In the genomic region with DNA sequence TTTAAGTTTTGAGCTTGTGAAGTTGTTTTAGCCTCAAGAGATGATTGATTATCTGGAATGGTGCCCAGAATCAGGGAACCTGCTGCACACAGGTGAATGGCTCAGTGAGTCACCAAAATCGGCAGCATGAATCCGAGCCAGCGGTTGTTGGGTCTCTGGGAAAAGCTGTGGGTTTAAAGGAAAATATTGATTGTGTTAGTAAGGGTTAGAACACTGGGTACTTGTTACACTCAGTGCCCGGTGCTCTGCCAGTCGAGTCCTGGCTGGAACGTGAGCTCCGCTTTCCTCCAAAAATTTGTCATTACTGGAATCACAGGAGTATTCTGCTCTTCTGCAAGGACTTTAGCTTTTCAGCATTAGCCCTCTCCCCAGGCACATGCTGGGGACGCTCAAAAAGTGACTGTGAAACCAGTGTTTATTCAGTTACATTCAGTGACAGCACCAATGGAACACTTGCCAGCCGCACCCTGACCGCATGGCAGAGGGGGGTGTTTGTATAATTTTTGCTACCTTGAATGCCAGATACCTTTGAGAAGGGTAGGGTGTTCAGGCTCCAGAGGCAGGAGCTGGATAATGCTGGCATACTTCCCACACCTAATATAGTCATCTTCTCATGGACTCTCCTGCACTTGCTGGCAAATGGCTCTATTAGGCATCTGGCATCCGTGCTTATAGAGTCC, we compare ENCODE assay signal across 16 mouse cellular contexts. TPM values are rescaled to one million over a fixed set of nuclear protein-coding genes. Genes with fewer than 3 reads are reported as not detected.
DNase-seq lines count a peak whose midpoint lies in the region; ATAC-seq lines count a peak whose summit lies in the region.
"Had no signal": no experiment of that assay in that cellular context is flagged by ENCODE, and none has a peak within 500 bp of the region (broad histone marks: within the 10 kb centered on the region; RNA-seq: fewer than 3 reads in every experiment).

No protein-coding gene starts in this region.

- H3K36me3 ChIP-seq in hindbrain, embryonic 15.5 days: no peaks in the 10 kb centered on the region
- peaks cover 9% of the 10 kb centered on the region; the same call in 1 of the 2 replicates for H3K36me3 ChIP-seq in hindbrain, embryonic 10.5 days
- H3K36me3 ChIP-seq: liver, embryonic 15.5 days; midbrain, embryonic 12.5 days had no signal

- H3K4me1 ChIP-seq in hindbrain, embryonic 15.5 days (replicated peaks): no peaks in the 10 kb centered on the region
- no peaks in the 10 kb centered on the region for H3K4me1 ChIP-seq in hindbrain, embryonic 10.5 days (replicated peaks)
- H3K4me1 ChIP-seq: midbrain, embryonic 12.5 days had no signal

- ATAC-seq in hindbrain, embryonic 15.5 days (ENCODE audit: low FRiP score, low read depth): 0 out of 2 replicates have a peak, but pooled peaks have one; percentile 27
- ATAC-seq: hindbrain, postnatal 0 days had no signal

- no peak for DNase-seq in hindbrain, embryonic 10.5 days (ENCODE audit: low spot score)
- DNase-seq in urinary bladder, postnatal 14 days (ENCODE audit: low spot score): peak; percentile 35
- no peak for DNase-seq in urinary bladder, adult 2 months (ENCODE audit: low spot score)
- peak; percentile 10 for DNase-seq in lung, postnatal 10 days
- no peak for DNase-seq in spleen, postnatal 14 days (ENCODE audit: low spot score in 2 of 2)
- no peak for DNase-seq in retina, embryonic 14.5 days (ENCODE audit: low spot score)
- DNase-seq: B cell, adult 2 months; cerebellum, adult 9-10 months; heart, adult 18-20 months; retina, postnatal 1 day; spleen, adult 18-20 months; thymus, adult 2 months had no signal

- H3K4me3 ChIP-seq in hindbrain, embryonic 15.5 days: no peak overlapping the region
- no peak overlapping the region for H3K4me3 ChIP-seq in hindbrain, embryonic 10.5 days
- H3K4me3 ChIP-seq: liver, embryonic 15.5 days; midbrain, embryonic 12.5 days had no signal

- H3K9ac ChIP-seq in hindbrain, embryonic 15.5 days: no peak overlapping the region
- H3K9ac ChIP-seq: liver, embryonic 15.5 days; midbrain, embryonic 12.5 days had no signal

- no peaks in the 10 kb centered on the region for H3K9me3 ChIP-seq in hindbrain, embryonic 15.5 days
- no peaks in the 10 kb centered on the region for H3K9me3 ChIP-seq in hindbrain, embryonic 10.5 days
- H3K9me3 ChIP-seq: liver, embryonic 15.5 days; midbrain, embryonic 12.5 days had no signal

- H3K27ac ChIP-seq in hindbrain, embryonic 15.5 days (replicated peaks): no peak overlapping the region
- H3K27ac ChIP-seq in hindbrain, embryonic 10.5 days: no peak overlapping the region
- H3K27ac ChIP-seq: hindbrain, postnatal 0 days; liver, embryonic 15.5 days; midbrain, embryonic 12.5 days had no signal

- H3K4me2 ChIP-seq in hindbrain, embryonic 15.5 days: no peak overlapping the region
- H3K4me2 ChIP-seq: liver, embryonic 15.5 days; midbrain, embryonic 12.5 days had no signal

- H3K27me3 ChIP-seq in hindbrain, embryonic 15.5 days: no peaks in the 10 kb centered on the region
- no peaks in the 10 kb centered on the region for H3K27me3 ChIP-seq in hindbrain, embryonic 10.5 days (ENCODE audit: insufficient read depth, poor library complexity, severe bottlenecking)
- H3K27me3 ChIP-seq: liver, embryonic 15.5 days; midbrain, embryonic 12.5 days had no signal

- 78% methylated on average over 11 of the region's 11 CpGs for WGBS in hindbrain, embryonic 15.5 days
- WGBS in hindbrain, embryonic 10.5 days: 89% methylated on average over 11 of the region's 11 CpGs

RNA-seq across cellular contexts. Expression of gene Arhgef26, which starts 11.2 kb away (rescaled TPM):
- 14.3 and 14.7 TPM in 2 replicates for polyA plus RNA-seq in hindbrain, embryonic 15.5 days (2015; fragmentation: Nextera tagmentation; extraction: Ambion mirVana)
- 8.8 and 10.9 TPM in 2 replicates for polyA plus RNA-seq in hindbrain, embryonic 10.5 days (2016; fragmentation: Nextera tagmentation; extraction: Ambion mirVana)
- polyA plus RNA-seq in urinary bladder, adult 2 months (2012; rRNA removed): 8.7 and 11.5 TPM in 2 replicates

Comparison
In these comparisons a context has a peak if more than half of its experiments do, and no peak if none do; other contexts are left out.
1. DNase-seq: peak in urinary bladder, postnatal 14 days (single experiment) and lung, postnatal 10 days (single experiment); none in hindbrain, embryonic 10.5 days (single experiment), urinary bladder, adult 2 months (single experiment), spleen, postnatal 14 days (0 of 2) and retina, embryonic 14.5 days (single experiment).